Mouse (Mus musculus) embryonic facial prominence, embryonic 14.5 days (tissue): ENCODE results near the gene Cetn4. TPM values are rescaled to one million over a fixed set of nuclear protein-coding genes. Genes with fewer than 3 reads are reported as not detected.

Experiments used
- ATAC-seq: fragments of 200-750 bp; cut with Nextera tagmentation; 2 replicates; pipeline ENCODE4 v1.8.0; 2017; ENCODE audit warnings: low read depth, moderate number of reproducible peaks, moderate TSS enrichment
- DNase-seq: peaks from one replicate; pipeline ENCODE4 v3.0.0-alpha.2; 2015; ENCODE audit warnings: low spot score
- H3K27ac ChIP-seq: fragments of 300-500 bp; sonication (generic); replicated peaks from 2 replicates; pipeline ENCODE4 v1.5.1; 2014; ENCODE audit warnings: low read depth, mild to moderate bottlenecking, low read length, moderate library complexity
- H3K27me3 ChIP-seq: fragments of 300-500 bp; sonication (generic); replicated peaks from 2 replicates; pipeline ENCODE4 v1.6.1; 2014; ENCODE audit warnings: low read length; ENCODE audit not compliant: control insufficient read depth, insufficient read depth
- H3K36me3 ChIP-seq: fragments of 300-500 bp; sonication (generic); 2 replicates; pipeline ENCODE4 v1.6.1; 2014; ENCODE audit warnings: low read length, mixed read lengths; ENCODE audit not compliant: control insufficient read depth, insufficient read depth
- H3K4me1 ChIP-seq: fragments of 300-500 bp; sonication (generic); 2 replicates; pipeline ENCODE4 v1.6.1; 2014; ENCODE audit warnings: antibody characterized with exemption, low read length; ENCODE audit not compliant: control insufficient read depth, insufficient read depth
- H3K4me2 ChIP-seq: fragments of 300-500 bp; sonication (generic); 2 replicates; pipeline ENCODE4 v1.6.1; 2014; ENCODE audit warnings: low read depth, mild to moderate bottlenecking, low read length, moderate library complexity, mixed read lengths
- H3K4me3 ChIP-seq: fragments of 300-500 bp; sonication (generic); 2 replicates; pipeline ENCODE4 v1.5.1; 2014; ENCODE audit warnings: low read depth, mild to moderate bottlenecking, low read length
- H3K9ac ChIP-seq: fragments of 300-500 bp; sonication (generic); 2 replicates; pipeline ENCODE4 v1.6.1; 2014; ENCODE audit warnings: low read depth, mild to moderate bottlenecking, low read length, moderate library complexity, mixed read lengths
- H3K9me3 ChIP-seq: fragments of 300-500 bp; sonication (generic); 2 replicates; pipeline ENCODE4 v1.6.1; 2016; ENCODE audit warnings: low read length; ENCODE audit not compliant: control insufficient read depth
- WGBS: fragments of 180-500 bp; shearing (Covaris S2); extraction: QIAGEN DNeasy Blood & Tissue Kit; methylation state at CpG from one replicate; pipeline ENCODE4 v1.1.7; 2014; 5-methylcytosine and 5-hydroxymethylcytosine counted together
- polyA plus RNA-seq: library from polyadenylated mRNA; unstranded; fragments of >200 nt; fragmentation: Nextera tagmentation; extraction: Ambion mirVana; gene quantifications from 2 replicates; pipeline ENCODE4 v1.2.1, GENCODE M21; 2014

Gene Cetn4
- polyA plus RNA-seq, 1 experiment from 2014 or later = 3.5 TPM

DNA sequence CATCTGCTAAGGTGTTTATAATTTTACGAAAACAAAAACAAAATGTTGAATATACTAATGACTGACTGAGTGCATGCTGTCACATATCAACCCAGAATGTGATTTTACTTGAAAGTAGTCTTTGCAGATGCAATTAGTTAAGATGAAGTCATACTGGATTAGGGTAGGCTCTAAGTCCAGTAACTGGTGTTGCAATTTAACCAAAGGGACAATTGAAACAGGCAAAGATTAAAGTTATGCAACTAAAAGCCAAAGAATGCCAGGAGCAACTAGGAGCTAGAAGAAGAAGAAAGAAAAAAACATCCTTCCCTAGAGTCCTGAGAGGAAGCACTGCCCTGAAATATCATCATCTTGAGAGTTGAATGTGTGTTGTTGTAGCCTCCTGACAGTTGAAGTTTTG lies 3.7 kb upstream of the Cetn4 start:
- Histone ChIP-seq H3K4me1 (peaks cover 13% of the 10 kb centered on the region), H3K36me3 (peaks cover 23% of the 10 kb centered on the region), H3K27ac (no peak overlapping the region), H3K9me3 (no peaks in the 10 kb centered on the region), H3K9ac (no peak overlapping the region), H3K4me2 (no peak overlapping the region), H3K27me3 (no peaks in the 10 kb centered on the region), H3K4me3 (no peak overlapping the region)
- DNase-seq (no peak), ATAC-seq (no peak)
- WGBS = 95% methylated on average over 1 of the region's 1 CpGs

DNA sequence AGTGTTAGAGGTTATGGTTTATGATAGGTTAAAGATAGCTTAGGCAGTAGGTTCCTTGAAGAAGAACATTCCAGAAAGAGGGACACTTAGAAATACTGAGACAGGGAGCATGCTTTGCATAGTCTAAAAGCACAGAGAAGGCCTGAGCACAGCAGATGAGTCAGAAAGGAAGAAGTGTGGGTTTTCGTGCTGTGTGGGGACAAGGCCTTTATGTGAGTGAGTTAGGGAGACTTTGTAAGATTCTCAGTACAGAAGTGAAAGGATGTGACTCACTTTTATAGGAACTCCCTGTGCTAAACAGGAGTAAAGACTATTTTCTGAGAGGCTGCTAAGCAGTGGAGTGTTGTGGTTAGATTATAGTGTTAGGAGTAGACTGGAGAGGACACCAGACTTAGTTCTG lies 863 bp upstream of the Cetn4 start:
- no peak for ATAC-seq
- Histone ChIP-seq H3K9ac (peak overlapping the region; percentile 90), H3K4me1 (peaks cover 13% of the 10 kb centered on the region), H3K9me3 (no peaks in the 10 kb centered on the region), H3K27me3 (no peaks in the 10 kb centered on the region), H3K4me3 (peak overlapping the region; percentile 72), H3K36me3 (no peaks in the 10 kb centered on the region), H3K27ac (peak overlapping the region; percentile 86), H3K4me2 (peak overlapping the region; percentile 72)
- DNase-seq = no peak
- 32% methylated on average over 1 of the region's 1 CpGs for WGBS

DNA sequence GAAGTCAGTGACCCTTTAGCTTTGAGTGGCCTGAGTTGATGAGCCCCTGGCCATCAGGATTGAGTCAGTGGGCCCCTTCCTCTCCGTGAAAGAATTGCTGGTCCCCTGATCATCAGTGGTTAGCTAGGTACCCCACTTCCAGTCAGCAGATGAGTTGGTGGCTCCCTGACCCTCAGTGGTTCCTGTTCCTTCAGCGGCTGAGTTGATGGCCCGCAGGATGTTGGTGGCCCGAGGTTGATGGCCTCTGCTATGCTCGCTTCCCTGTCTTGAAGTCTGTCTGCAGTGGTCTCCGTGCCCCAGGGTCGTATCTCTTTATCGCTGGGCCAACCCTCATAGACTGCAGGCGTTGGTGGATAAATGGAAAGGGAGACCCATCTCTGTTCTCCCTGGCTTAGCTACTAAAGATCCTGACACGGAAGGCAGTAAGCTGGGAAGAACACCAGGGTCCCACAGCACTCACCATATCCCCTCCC lies 575 bp downstream of the Cetn4 start:
- whole genome bisulfite sequencing = 3% methylated on average over 9 of the region's 10 CpGs
- Histone ChIP-seq H3K4me1 (peaks cover 13% of the 10 kb centered on the region), H3K27ac (no peak overlapping the region), H3K4me2 (peak overlapping the region; percentile 72), H3K36me3 (no peaks in the 10 kb centered on the region), H3K9me3 (no peaks in the 10 kb centered on the region), H3K9ac (peak overlapping the region; percentile 90), H3K4me3 (peak overlapping the region; percentile 72), H3K27me3 (no peaks in the 10 kb centered on the region)
- ATAC-seq = no peak
- DNase-seq = no peak

DNA sequence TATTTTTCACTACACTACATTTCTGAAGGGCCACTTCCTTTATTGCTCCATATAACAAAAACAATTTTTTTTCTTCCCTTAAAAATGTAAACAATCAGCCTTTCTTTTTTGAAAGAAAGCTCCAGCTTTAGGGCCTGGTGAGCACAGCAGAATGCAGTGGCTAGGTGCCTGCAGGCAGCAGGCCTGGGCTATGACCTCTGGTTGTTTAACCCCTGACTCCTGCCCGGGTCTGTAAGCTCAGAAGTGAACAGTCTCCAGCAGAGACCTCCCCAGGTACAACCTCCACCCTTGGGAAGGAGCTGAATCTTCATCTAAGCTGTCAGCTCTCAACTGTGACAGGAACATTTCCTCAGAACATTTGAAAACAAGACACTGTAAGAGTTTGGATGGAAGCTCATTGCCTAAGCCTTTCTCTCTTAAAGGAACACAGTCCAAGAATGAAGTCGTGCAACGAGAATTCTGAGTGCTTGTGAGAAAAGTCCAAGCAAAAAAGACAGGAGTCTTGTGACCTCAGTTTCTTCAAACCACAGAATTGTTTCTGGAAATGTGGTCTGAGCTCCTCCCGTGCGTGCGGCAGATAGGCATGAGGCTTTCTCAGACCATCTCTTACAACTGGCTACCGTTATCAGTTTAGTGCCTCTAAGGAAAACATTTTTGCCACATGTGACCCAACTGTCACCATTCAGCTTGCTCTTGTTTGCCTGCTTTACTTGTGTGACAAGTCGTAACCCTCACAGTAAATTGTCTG lies 8.9 kb downstream of the Cetn4 start:
- 59% methylated on average over 8 of the region's 8 CpGs for WGBS
- no peak for DNase-seq
- Histone ChIP-seq H3K4me1 (no peaks in the 10 kb centered on the region), H3K36me3 (no peaks in the 10 kb centered on the region), H3K9me3 (no peaks in the 10 kb centered on the region), H3K27me3 (no peaks in the 10 kb centered on the region), H3K4me3 (no peak overlapping the region), H3K9ac (no peak overlapping the region), H3K27ac (no peak overlapping the region), H3K4me2 (no peak overlapping the region)
- ATAC-seq = no peak

DNA sequence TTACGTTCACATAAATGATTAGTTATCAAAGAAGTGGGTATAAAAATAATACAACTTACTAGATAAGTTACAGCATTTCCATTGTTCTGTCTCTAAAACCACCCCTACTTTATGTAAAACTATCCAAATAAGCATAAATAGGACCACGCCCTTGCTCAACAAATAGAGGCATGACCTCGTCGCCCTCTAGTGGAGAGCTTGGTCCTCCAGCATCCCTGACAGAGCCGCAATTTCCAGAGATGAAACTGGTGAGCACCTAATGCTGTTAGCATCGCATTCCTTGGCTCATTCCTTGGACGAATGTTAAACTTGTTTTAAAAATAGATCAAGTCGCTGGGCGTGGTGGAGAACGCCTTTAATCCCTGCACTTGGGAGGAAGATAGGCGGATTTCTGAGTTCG lies 9.8 kb downstream of the Cetn4 start:
- H3K27me3 ChIP-seq = no peaks in the 10 kb centered on the region

DNA sequence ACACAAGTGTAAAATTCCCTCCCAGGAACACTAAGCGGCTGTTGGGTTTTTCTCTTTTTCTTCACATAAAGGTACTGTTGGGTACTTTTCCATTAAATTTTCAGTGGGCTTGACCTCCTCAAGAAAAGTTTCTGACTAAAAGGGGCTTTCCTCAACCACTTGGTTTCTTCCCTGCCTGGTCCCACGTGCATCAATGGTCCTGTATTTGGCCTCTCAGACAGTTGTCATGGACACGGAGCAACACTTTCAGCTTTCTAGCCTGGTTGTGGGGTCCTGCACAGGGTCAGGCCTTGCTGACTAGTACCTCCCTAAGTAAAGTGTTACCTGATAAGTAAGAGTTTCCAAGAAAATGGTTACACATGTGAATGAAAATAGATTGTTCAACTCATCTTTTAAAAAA lies 13.0 kb downstream of the Cetn4 start:
- ATAC-seq (no peak), DNase-seq (no peak)
- Histone ChIP-seq H3K9me3 (no peaks in the 10 kb centered on the region), H3K4me1 (no peaks in the 10 kb centered on the region), H3K36me3 (no peaks in the 10 kb centered on the region), H3K27me3 (no peaks in the 10 kb centered on the region), H3K9ac (no peak overlapping the region), H3K4me2 (no peak overlapping the region), H3K4me3 (no peak overlapping the region), H3K27ac (no peak overlapping the region)
- 72% methylated on average over 3 of the region's 3 CpGs for WGBS

More for the DNA sequence above, 9.8 kb downstream of the Cetn4 start:
- ATAC-seq (no peak), DNase-seq (peak; percentile 73)
- Histone ChIP-seq H3K4me2 (no peak overlapping the region), H3K4me3 (no peak overlapping the region), H3K9me3 (no peaks in the 10 kb centered on the region), H3K36me3 (no peaks in the 10 kb centered on the region), H3K4me1 (no peaks in the 10 kb centered on the region), H3K9ac (no peak overlapping the region), H3K27ac (no peak overlapping the region)
- WGBS = 37% methylated on average over 12 of the region's 12 CpGs

DNA sequence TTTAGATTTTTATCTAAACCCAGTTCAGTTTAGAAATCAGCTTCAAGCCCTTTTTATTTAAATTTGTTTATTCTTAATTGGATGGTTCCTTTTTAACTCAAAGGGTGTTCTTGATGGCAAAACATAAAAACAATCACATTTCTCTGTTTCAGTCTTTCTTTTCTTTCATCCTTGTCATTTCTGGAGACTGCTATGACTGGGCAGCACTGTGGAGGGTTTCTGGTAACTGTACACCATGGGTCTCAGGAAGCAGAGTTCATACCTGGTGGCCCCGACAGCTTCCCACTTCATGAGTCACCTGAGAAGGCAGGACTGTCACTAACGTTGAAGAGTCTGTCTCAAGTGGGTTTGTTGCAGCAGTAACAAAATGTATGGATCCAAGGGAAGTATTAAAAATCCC lies 19.9 kb downstream of the Cetn4 start:
- Histone ChIP-seq H3K4me3 (no peak overlapping the region), H3K36me3 (no peaks in the 10 kb centered on the region), H3K27ac (no peak overlapping the region), H3K4me2 (no peak overlapping the region), H3K4me1 (no peaks in the 10 kb centered on the region), H3K27me3 (no peaks in the 10 kb centered on the region), H3K9ac (no peak overlapping the region), H3K9me3 (no peaks in the 10 kb centered on the region)
- DNase-seq = no peak
- ATAC-seq = no peak
- 52% methylated on average over 2 of the region's 2 CpGs for WGBS

DNA sequence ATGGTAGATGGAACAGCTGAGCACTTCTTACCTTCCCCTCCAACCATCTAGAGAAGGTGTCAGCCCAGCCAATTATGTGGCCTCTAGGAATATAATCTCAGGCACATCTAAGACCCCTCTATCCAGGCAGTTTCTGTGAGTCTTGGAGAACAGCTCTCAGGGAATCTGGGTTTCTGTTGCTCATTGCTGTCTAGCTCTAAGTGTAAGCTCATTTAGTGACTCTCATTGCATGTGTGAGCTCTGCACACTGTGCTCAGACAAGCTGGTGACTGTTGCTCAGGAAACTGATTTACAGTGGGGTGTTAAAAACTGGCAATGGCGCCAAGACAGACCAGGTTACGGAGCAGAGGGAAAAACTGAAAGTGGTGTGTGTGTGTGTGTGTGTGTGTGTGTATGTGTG lies 20.6 kb downstream of the Cetn4 start:
- Histone ChIP-seq H3K9me3 (no peaks in the 10 kb centered on the region), H3K4me1 (no peaks in the 10 kb centered on the region), H3K27me3 (no peaks in the 10 kb centered on the region), H3K36me3 (no peaks in the 10 kb centered on the region), H3K4me2 (no peak overlapping the region), H3K4me3 (no peak overlapping the region), H3K9ac (no peak overlapping the region), H3K27ac (no peak overlapping the region)
- 83% methylated on average over 2 of the region's 2 CpGs for WGBS
- DNase-seq (no peak), ATAC-seq (no peak)

DNA sequence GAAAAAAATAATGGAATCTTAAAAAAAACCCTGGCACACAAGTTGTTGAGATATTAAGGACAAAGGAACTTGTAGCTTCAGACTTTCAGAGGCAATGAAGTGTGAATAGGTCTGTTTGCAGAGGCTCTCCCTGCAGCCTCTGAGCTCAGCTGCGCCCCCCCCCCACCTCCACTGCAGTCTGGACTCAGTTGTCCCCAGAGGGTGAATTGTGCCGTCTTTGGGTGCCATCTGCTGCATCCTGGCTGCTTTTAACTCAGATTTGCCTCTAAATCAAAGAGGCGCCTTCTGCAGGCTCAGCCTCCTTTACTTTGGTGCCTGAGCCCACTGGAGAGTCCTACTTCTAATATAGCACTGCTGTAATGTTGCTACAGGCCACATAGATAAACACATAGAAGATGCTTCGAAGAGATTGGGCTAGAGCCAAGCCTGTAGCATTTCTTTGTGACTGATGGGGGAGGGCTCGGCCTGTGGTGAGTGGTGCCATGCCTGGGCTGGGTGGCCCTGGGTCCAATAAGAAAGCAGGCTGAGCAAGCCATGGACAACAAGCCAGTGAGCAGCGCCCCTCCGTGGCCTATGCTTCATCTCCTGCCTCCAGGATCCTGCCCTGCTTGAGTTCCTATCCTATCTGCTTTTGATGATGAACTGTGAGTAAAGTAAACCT lies 21.5 kb downstream of the Cetn4 start:
- no peak for DNase-seq
- Histone ChIP-seq H3K27me3 (no peaks in the 10 kb centered on the region), H3K4me1 (no peaks in the 10 kb centered on the region), H3K9ac (no peak overlapping the region), H3K4me2 (no peak overlapping the region), H3K36me3 (no peaks in the 10 kb centered on the region), H3K4me3 (no peak overlapping the region), H3K9me3 (no peaks in the 10 kb centered on the region), H3K27ac (no peak overlapping the region)
- no peak for ATAC-seq
- WGBS = 67% methylated on average over 7 of the region's 7 CpGs
